Mouse (Mus musculus) embryonic facial prominence, embryonic 15.5 days (tissue): Measurements from ENCODE around the gene Mup19. TPM values are rescaled to one million over a fixed set of nuclear protein-coding genes. Genes with fewer than 3 reads are reported as not detected.

ENCODE experiments used
- polyA plus RNA-seq: library from polyadenylated mRNA; unstranded; fragments of >200 nt; fragmentation: Nextera tagmentation; extraction: Ambion mirVana; gene quantifications from 2 replicates; pipeline ENCODE4 v1.2.1, GENCODE M21; 2015

Gene Mup19
- polyA plus RNA-seq, 1 experiment from 2014 or later, result not detected

Other genes starting within 250 kb of the Mup19 start
- not detected in 2 replicates for gene Mup17, start 186.4 kb downstream of the Mup19 start, polyA plus RNA-seq
- gene Mup18, start 108.1 kb downstream of the Mup19 start, polyA plus RNA-seq, result 0.45 and 0.53 TPM in 2 replicates
- 0.30 and 0.41 TPM in 2 replicates for gene Mup5, start 53.0 kb upstream of the Mup19 start, polyA plus RNA-seq